Mouse (Mus musculus) liver, embryonic 14.5 days (tissue): Measurements from ENCODE around the gene Mdh1b. TPM values are rescaled to one million over a fixed set of nuclear protein-coding genes. Genes with fewer than 3 reads are reported as not detected.

ENCODE experiments used
- ATAC-seq: fragments of 200-750 bp; cut with Nextera tagmentation; 2 replicates; pipeline ENCODE4 v1.8.0; 2017; ENCODE audit warnings: moderate number of reproducible peaks, mild to moderate bottlenecking, moderate library complexity; ENCODE audit not compliant: insufficient read depth
- DNase-seq, 3 experiments: peaks; one replicate each; pipeline ENCODE4 v3.0.0-alpha.2; 2012 to 2013; ENCODE audit warnings: low read depth in 3 of 3, low spot score in 3 of 3
- H3K27ac ChIP-seq: fragments of 300-500 bp; sonication (generic); 2 replicates; pipeline ENCODE4 v1.5.1; 2014; ENCODE audit warnings: moderate library complexity, mild to moderate bottlenecking, control low read depth, inconsistent platforms
- H3K27me3 ChIP-seq: fragments of 300-500 bp; sonication (generic); 2 replicates; pipeline ENCODE4 v1.6.1; 2014; ENCODE audit warnings: mild to moderate bottlenecking, low read length, moderate library complexity; ENCODE audit not compliant: control insufficient read depth, insufficient read depth
- H3K36me3 ChIP-seq: fragments of 300-500 bp; sonication (generic); replicated peaks from 2 replicates; pipeline ENCODE4 v1.6.1; 2014; ENCODE audit warnings: low read depth; ENCODE audit not compliant: control insufficient read depth, insufficient read depth
- H3K4me1 ChIP-seq, 2 experiments: fragments of 200-500 bp in 1 of 2; fragments of 300-500 bp in 1 of 2; sonication (generic) in 1 of 2; replicated peaks; 2 replicates each; pipeline ENCODE4 v1.6.1; 2012 to 2014; ENCODE audit warnings: antibody characterized with exemption in 1 of 2, inconsistent platforms in 1 of 2, low read length in 1 of 2; ENCODE audit not compliant: control insufficient read depth in 2 of 2, insufficient read depth in 2 of 2
- H3K4me2 ChIP-seq: fragments of 300-500 bp; sonication (generic); 2 replicates; pipeline ENCODE4 v1.6.1; 2014; ENCODE audit warnings: low read depth, mild to moderate bottlenecking, control low read depth, moderate library complexity
- H3K4me3 ChIP-seq, 2 experiments: fragments of 200-500 bp in 1 of 2; fragments of 300-500 bp in 1 of 2; sonication (generic) in 1 of 2; 2 replicates each; pipeline ENCODE4 v1.5.1; 2012 to 2014; ENCODE audit warnings: low read depth in 2 of 2, low read length in 2 of 2, mild to moderate bottlenecking in 2 of 2, control low read depth in 1 of 2, inconsistent platforms in 1 of 2, moderate library complexity in 1 of 2; ENCODE audit not compliant: insufficient read depth in 1 of 2
- H3K9ac ChIP-seq: fragments of 300-500 bp; sonication (generic); replicated peaks from 2 replicates; pipeline ENCODE4 v1.6.1; 2014; ENCODE audit warnings: mild to moderate bottlenecking, control low read depth, moderate library complexity
- H3K9me3 ChIP-seq: fragments of 300-500 bp; sonication (generic); 2 replicates; pipeline ENCODE4 v1.6.1; 2016; ENCODE audit warnings: low read length, mixed read lengths; ENCODE audit not compliant: control insufficient read depth
- CTCF ChIP-seq: IDR thresholded peaks from 2 replicates; pipeline ENCODE4 v1.5.1; 2016; ENCODE audit warnings: antibody characterized with exemption, low read depth, control low read depth
- EP300 ChIP-seq: IDR thresholded peaks from 2 replicates; pipeline ENCODE4 v1.6.1; 2016; ENCODE audit warnings: antibody characterized with exemption, low read depth
- WGBS: fragments of 180-500 bp; shearing (Covaris S2); extraction: QIAGEN DNeasy Blood & Tissue Kit; methylation state at CpG from one replicate; pipeline ENCODE4 v1.1.7; 2014; ENCODE audit not compliant: insufficient replicate concordance; 5-methylcytosine and 5-hydroxymethylcytosine counted together
- polyA plus RNA-seq, 2 experiments: library from polyadenylated mRNA; depleted of rRNA in 1 of 2; stranded (reverse) in 1 of 2; unstranded in 1 of 2; fragments of >200 nt; fragmentation: Nextera tagmentation in 1 of 2; extraction: Ambion mirVana in 1 of 2; gene quantifications; 2 replicates each; pipeline versions ENCODE4 v1.2.1 to v1.2.3; 2012 to 2014

Mdh1b gene
- polyA plus RNA-seq, 2 experiments = not detected

DNA sequence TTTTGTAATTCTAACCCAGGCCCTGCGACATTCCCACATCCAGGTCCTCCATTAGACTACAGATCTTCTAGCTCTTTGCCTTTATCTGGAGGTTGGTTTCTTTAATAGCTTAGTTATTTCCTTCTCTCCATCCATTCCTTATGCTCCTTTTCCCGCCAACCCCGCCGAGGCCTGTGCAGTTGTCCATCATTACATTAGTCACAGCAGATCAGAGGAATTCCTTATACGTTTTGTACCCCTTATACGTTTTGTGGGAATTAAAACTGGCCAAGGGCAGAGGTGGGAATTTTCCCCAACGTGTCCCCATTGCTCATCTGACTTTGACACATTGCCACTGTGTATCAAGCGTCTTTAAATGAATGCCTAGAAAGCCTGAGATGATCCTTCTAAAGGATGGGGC is 322 bp downstream of the Mdh1b start:
- peak overlapping the region; percentile 54 to 75 for H3K4me3 ChIP-seq
- H3K4me1 ChIP-seq = peaks cover 4 to 15% of the 10 kb centered on the region in 2 experiments
- H3K4me2 ChIP-seq = peak overlapping the region; percentile 63
- no peak overlapping the region for H3K27ac ChIP-seq
- no peaks in the 10 kb centered on the region for H3K9me3 ChIP-seq
- no peaks in the 10 kb centered on the region for H3K36me3 ChIP-seq
- no peak for DNase-seq
- ATAC-seq = no peak
- WGBS = 50% methylated on average over 8 of the region's 8 CpGs
- TF ChIP-seq EP300 = no peak
- TF ChIP-seq CTCF = no peak
- H3K27me3 ChIP-seq = no peaks in the 10 kb centered on the region
- H3K9ac ChIP-seq = peak overlapping the region; percentile 27; the same call in 1 of the 2 replicates

DNA sequence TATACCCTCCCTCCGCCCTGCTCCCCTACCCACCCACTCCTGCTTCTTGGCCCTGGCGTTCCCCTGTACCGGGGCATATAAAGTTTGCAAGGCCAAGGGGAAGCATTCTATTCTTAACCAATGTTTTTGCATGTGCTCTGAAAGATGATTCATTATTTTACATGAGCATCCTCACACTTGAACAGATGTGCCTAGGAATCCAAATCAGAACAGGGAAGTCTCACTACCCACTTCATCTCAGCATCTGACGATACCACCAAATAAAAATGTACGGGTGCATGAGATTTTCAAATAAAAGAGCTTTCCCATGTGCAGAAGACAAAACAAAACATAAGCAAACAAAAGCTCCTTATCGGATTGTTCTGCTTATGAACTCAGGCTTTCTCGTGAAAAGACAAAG is 10.0 kb downstream of the Mdh1b start:
- no peaks in the 10 kb centered on the region for H3K36me3 ChIP-seq
- DNase-seq (no peak), ATAC-seq (no peak)
- 62% methylated on average over 7 of the region's 7 CpGs for WGBS
- H3K9ac ChIP-seq = no peak overlapping the region
- H3K27ac ChIP-seq = no peak overlapping the region
- no peak overlapping the region for H3K4me3 ChIP-seq
- H3K4me1 ChIP-seq = no peaks in the 10 kb centered on the region
- no peak for TF ChIP-seq EP300
- no peak for TF ChIP-seq CTCF
- H3K27me3 ChIP-seq = no peaks in the 10 kb centered on the region
- no peaks in the 10 kb centered on the region for H3K9me3 ChIP-seq
- H3K4me2 ChIP-seq = no peak overlapping the region

DNA sequence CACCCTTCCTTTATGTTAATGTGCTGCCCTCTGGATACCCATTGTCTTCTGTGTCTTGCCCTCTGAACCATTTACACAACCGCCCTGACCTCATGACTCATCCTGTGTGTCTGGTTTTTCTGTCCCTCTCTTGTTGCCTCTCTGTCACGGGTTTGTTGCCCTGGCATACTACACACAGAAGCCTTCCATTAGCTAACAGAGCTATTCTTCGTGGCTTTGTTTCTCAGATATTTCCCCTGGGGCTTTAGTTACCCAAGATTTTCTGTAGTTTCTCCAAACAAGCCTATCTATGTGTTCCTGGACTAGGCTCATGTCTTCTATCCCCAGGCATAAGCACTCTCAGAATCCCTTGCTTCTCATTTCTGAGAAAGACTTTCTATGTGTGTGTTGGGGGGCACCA is 21.2 kb downstream of the Mdh1b start:
- TF ChIP-seq EP300 (no peak), CTCF (no peak)
- Histone ChIP-seq H3K4me3 (no peak overlapping the region), H3K27me3 (no peaks in the 10 kb centered on the region), H3K36me3 (no peaks in the 10 kb centered on the region), H3K4me1 (0 out of 4 replicates have a peak, but pooled peaks cover 0 to 2% of the 10 kb centered on the region in 2 experiments), H3K9ac (no peak overlapping the region), H3K27ac (no peak overlapping the region), H3K9me3 (no peaks in the 10 kb centered on the region), H3K4me2 (no peak overlapping the region)
- WGBS = 31% methylated on average over 3 of the region's 3 CpGs
- no peak for ATAC-seq
- DNase-seq = no peak

DNA sequence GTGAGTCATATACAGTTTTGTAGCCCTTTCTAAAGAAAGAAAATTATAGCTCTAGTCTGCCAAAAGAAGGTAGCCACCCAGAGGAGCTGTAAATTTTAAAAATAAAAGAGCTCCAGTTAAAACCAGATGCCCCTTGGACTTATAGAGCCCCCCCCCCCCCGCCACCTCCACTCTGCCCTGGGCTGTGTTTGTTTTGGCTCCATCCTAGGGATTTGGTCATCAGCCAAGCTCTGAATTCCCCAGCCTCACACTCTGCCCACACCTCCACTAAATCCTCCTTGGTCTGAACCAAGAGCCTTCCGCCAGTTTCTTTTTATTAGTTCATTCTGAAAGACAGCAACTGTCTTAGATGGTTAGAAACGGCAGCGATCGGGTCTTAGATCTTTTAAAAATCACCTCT is 24.4 kb downstream of the Mdh1b start:
- H3K4me2 ChIP-seq = no peak overlapping the region
- ATAC-seq = no peak
- no peak overlapping the region for H3K4me3 ChIP-seq

DNA sequence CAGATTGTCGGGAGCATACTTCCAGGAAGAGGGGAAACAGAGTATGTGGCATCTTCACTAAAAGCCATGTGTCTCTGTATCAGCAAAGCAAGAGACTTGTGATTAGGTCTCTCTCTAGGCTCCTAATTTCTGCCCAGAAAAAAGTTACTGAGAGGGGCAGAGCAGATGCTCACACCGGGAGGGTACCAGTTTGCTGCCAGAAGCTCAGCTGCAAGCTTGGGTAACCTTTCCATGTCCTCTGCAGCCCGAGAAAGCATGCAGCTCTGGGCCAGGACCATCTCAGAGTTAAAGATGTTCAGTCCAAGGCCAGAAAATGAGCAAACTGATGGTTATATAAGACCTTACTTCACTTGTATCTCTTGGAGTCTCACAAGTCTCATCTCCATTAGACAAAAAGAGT is 33.3 kb downstream of the Mdh1b start:
- TF ChIP-seq CTCF = no peak
- no peak for TF ChIP-seq EP300
- H3K9me3 ChIP-seq = no peaks in the 10 kb centered on the region
- 55% methylated on average over 3 of the region's 3 CpGs for WGBS
- no peak overlapping the region for H3K4me3 ChIP-seq
- H3K27ac ChIP-seq = no peak overlapping the region
- H3K4me1 ChIP-seq = no peaks in the 10 kb centered on the region
- H3K27me3 ChIP-seq = no peaks in the 10 kb centered on the region
- no peak overlapping the region for H3K9ac ChIP-seq
- DNase-seq (no peak), ATAC-seq (no peak)
- H3K4me2 ChIP-seq = no peak overlapping the region
- H3K36me3 ChIP-seq = no peaks in the 10 kb centered on the region

More for the DNA sequence above, 24.4 kb downstream of the Mdh1b start:
- 58% methylated on average over 5 of the region's 5 CpGs for WGBS
- H3K4me1 ChIP-seq = 0 out of 4 replicates have a peak, but pooled peaks cover 0 to 2% of the 10 kb centered on the region in 2 experiments
- H3K27ac ChIP-seq = no peak overlapping the region
- no peaks in the 10 kb centered on the region for H3K27me3 ChIP-seq
- no peaks in the 10 kb centered on the region for H3K9me3 ChIP-seq
- DNase-seq = no peak
- TF ChIP-seq EP300 (no peak), CTCF (no peak)
- no peaks in the 10 kb centered on the region for H3K36me3 ChIP-seq
- no peak overlapping the region for H3K9ac ChIP-seq

DNA sequence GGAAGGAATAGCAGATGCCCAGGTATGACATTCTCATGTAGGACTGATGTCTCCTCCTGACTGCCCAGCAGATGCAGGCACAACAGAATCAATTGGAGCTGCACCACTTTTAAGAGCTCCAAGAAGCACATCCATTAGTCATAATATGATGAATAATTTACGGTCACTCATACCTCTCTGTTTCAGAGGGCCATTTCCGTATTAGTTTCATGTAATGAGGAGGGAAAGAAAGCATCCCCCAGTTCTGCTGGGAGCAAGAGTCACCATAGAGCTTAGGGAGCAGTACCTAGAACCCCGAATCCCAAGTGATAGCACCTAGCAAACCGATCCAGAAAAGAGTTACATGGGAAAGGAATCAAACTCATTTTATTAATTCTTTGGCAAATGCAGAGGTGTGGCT is 43.3 kb downstream of the Mdh1b start, which contains the start of gene Dytn:
Gene Dytn (minus strand): TSS at position 101 of the 400 bp plus-strand sequence.
- Histone ChIP-seq H3K9me3 (no peaks in the 10 kb centered on the region), H3K4me2 (no peak within 1 kb of the TSS), H3K36me3 (no peaks in the 10 kb centered on the region), H3K4me3 (no peak within 1 kb of the TSS), H3K27me3 (no peaks in the 10 kb centered on the region), H3K4me1 (no peaks in the 10 kb centered on the region), H3K9ac (no peak within 1 kb of the TSS), H3K27ac (no peak within 1 kb of the TSS)
- ATAC-seq = no peak
- TF ChIP-seq CTCF (no peak), EP300 (no peak)
- WGBS = 62% methylated on average over 4 of the region's 4 CpGs
- no peak for DNase-seq
